In genomic region chr10:21364946-21365345, GRCm38 (mm10) we compare ENCODE assay signal across 19 mouse cellular contexts. TPM values are rescaled to one million over a fixed set of nuclear protein-coding genes. Genes with fewer than 3 reads are reported as not detected.
"Had no signal": no experiment of that assay in that cellular context is flagged by ENCODE, and none has a peak within 500 bp of the region (broad histone marks: within the 10 kb centered on the region; RNA-seq: fewer than 3 reads in every experiment).

No protein-coding gene starts in this region.

- DNase-seq: heart, postnatal 10 days; heart, postnatal 36 days; heart, postnatal 4 days; kidney, adult 11 months; kidney, adult 18-20 months; kidney, adult 2 months; kidney, adult 8-10 months; kidney, adult 9 months; kidney, postnatal 10 days; kidney, postnatal 14 days; kidney, postnatal 25 days; kidney, postnatal 36 days; kidney, postnatal 4 days; layer of hippocampus, adult 9-11 months; layer of hippocampus, postnatal 36 days had no signal

RNA-seq across cellular contexts. Expression of gene Aldh8a1, which starts 12.1 kb away (rescaled TPM):
- total RNA-seq: heart, postnatal 10 days; heart, postnatal 25 days; heart, postnatal 36 days; heart, postnatal 4 days; hematopoietic stem cell, adult 5-6 weeks; hindbrain, postnatal 0 days; layer of hippocampus, postnatal 14 days had no signal
